Mouse (Mus musculus): ENCODE measurements around the gene Prkra. TPM values are rescaled to one million over a fixed set of nuclear protein-coding genes. Genes with fewer than 3 reads are reported as not detected.

The Prkra gene
- polyA plus RNA-seq, 1 experiment from 2014 or later: 20.3 TPM

GRCm38 (mm10) chr2:76659419-76659818 is 11.6 kb upstream of the Prkra start:
- Histone ChIP-seq H3K4me2 (replicated peaks; ENCODE audit: low read depth) (no peak overlapping the region), H3K4me1 (replicated peaks; ENCODE audit: control insufficient read depth, insufficient read depth, low read length) (no peaks in the 10 kb centered on the region), H3K36me3 (ENCODE audit: control insufficient read depth, insufficient read depth) (0 out of 2 replicates have a peak, but pooled peaks cover 1% of the 10 kb centered on the region), H3K9me3 (ENCODE audit: control insufficient read depth) (no peaks in the 10 kb centered on the region), H3K4me3 (ENCODE audit: low read depth, low read length) (no peak overlapping the region), H3K9ac (ENCODE audit: low read depth, low read length) (no peak overlapping the region), H3K27ac (ENCODE audit: low read depth, low read length) (no peak overlapping the region), H3K27me3 (replicated peaks; ENCODE audit: control insufficient read depth, insufficient read depth, low read length) (no peaks in the 10 kb centered on the region)
- 58% methylated on average over 6 of the region's 8 CpGs for WGBS
- no peak for ATAC-seq
- TF ChIP-seq CTCF (IDR thresholded peaks at IDR 0.05; ENCODE audit: low read depth): no peak

GRCm38 (mm10) chr2:76658551-76658950 is 10.7 kb upstream of the Prkra start:
- WGBS: 71% methylated on average over 13 of the region's 13 CpGs

GRCm38 (mm10) chr2:76655982-76656381 is 8.2 kb upstream of the Prkra start:
- Histone ChIP-seq H3K4me2 (replicated peaks; ENCODE audit: low read depth) (no peak overlapping the region), H3K9ac (ENCODE audit: low read depth, low read length) (no peak overlapping the region), H3K4me1 (replicated peaks; ENCODE audit: control insufficient read depth, insufficient read depth, low read length) (no peaks in the 10 kb centered on the region), H3K27me3 (replicated peaks; ENCODE audit: control insufficient read depth, insufficient read depth, low read length) (no peaks in the 10 kb centered on the region), H3K36me3 (ENCODE audit: control insufficient read depth, insufficient read depth) (no peaks in the 10 kb centered on the region), H3K9me3 (ENCODE audit: control insufficient read depth) (no peaks in the 10 kb centered on the region), H3K4me3 (ENCODE audit: low read depth, low read length) (no peak overlapping the region), H3K27ac (ENCODE audit: low read depth, low read length) (no peak overlapping the region)
- no peak for ATAC-seq
- TF ChIP-seq CTCF (IDR thresholded peaks at IDR 0.05; ENCODE audit: low read depth): peak; percentile 64
- 6% methylated on average over 1 of the region's 1 CpGs for WGBS

More at GRCm38 (mm10) chr2:76658551-76658950, 10.7 kb upstream of the Prkra start:
- H3K4me3 ChIP-seq (ENCODE audit: low read depth, low read length): no peak overlapping the region
- H3K27me3 ChIP-seq (replicated peaks; ENCODE audit: control insufficient read depth, insufficient read depth, low read length): no peaks in the 10 kb centered on the region
- H3K36me3 ChIP-seq (ENCODE audit: control insufficient read depth, insufficient read depth): no peaks in the 10 kb centered on the region
- ATAC-seq: no peak
- TF ChIP-seq CTCF (IDR thresholded peaks at IDR 0.05; ENCODE audit: low read depth): no peak
- H3K9ac ChIP-seq (ENCODE audit: low read depth, low read length): no peak overlapping the region
- H3K4me2 ChIP-seq (replicated peaks; ENCODE audit: low read depth): no peak overlapping the region
- H3K9me3 ChIP-seq (ENCODE audit: control insufficient read depth): no peaks in the 10 kb centered on the region
- H3K27ac ChIP-seq (ENCODE audit: low read depth, low read length): no peak overlapping the region
- no peaks in the 10 kb centered on the region for H3K4me1 ChIP-seq (replicated peaks; ENCODE audit: control insufficient read depth, insufficient read depth, low read length)

GRCm38 (mm10) chr2:76655444-76655843 is 7.6 kb upstream of the Prkra start:
- no peak for TF ChIP-seq CTCF (IDR thresholded peaks at IDR 0.05; ENCODE audit: low read depth)
- ATAC-seq: no peak
- no peak overlapping the region for H3K27ac ChIP-seq (ENCODE audit: low read depth, low read length)
- no peak overlapping the region for H3K4me3 ChIP-seq (ENCODE audit: low read depth, low read length)
- H3K4me1 ChIP-seq (replicated peaks; ENCODE audit: control insufficient read depth, insufficient read depth, low read length): no peaks in the 10 kb centered on the region
- H3K4me2 ChIP-seq (replicated peaks; ENCODE audit: low read depth): no peak overlapping the region
- WGBS: 73% methylated on average over 3 of the region's 3 CpGs
- H3K36me3 ChIP-seq (ENCODE audit: control insufficient read depth, insufficient read depth): no peaks in the 10 kb centered on the region
- H3K9ac ChIP-seq (ENCODE audit: low read depth, low read length): no peak overlapping the region
- H3K9me3 ChIP-seq (ENCODE audit: control insufficient read depth): no peaks in the 10 kb centered on the region
- no peaks in the 10 kb centered on the region for H3K27me3 ChIP-seq (replicated peaks; ENCODE audit: control insufficient read depth, insufficient read depth, low read length)

GRCm38 (mm10) chr2:76654646-76655045 is 6.8 kb upstream of the Prkra start:
- no peak for TF ChIP-seq CTCF (IDR thresholded peaks at IDR 0.05; ENCODE audit: low read depth)
- H3K9ac ChIP-seq (ENCODE audit: low read depth, low read length): no peak overlapping the region
- no peak overlapping the region for H3K4me3 ChIP-seq (ENCODE audit: low read depth, low read length)
- peak; percentile 60; the same call in 1 of the 2 replicates for ATAC-seq
- WGBS: 43% methylated on average over 5 of the region's 5 CpGs
- no peaks in the 10 kb centered on the region for H3K27me3 ChIP-seq (replicated peaks; ENCODE audit: control insufficient read depth, insufficient read depth, low read length)
- H3K27ac ChIP-seq (ENCODE audit: low read depth, low read length): no peak overlapping the region
- H3K36me3 ChIP-seq (ENCODE audit: control insufficient read depth, insufficient read depth): no peaks in the 10 kb centered on the region
- no peaks in the 10 kb centered on the region for H3K4me1 ChIP-seq (replicated peaks; ENCODE audit: control insufficient read depth, insufficient read depth, low read length)
- H3K9me3 ChIP-seq (ENCODE audit: control insufficient read depth): no peaks in the 10 kb centered on the region
- no peak overlapping the region for H3K4me2 ChIP-seq (replicated peaks; ENCODE audit: low read depth)

GRCm38 (mm10) chr2:76653070-76653469 is 5.3 kb upstream of the Prkra start:
- H3K27me3 ChIP-seq (replicated peaks; ENCODE audit: control insufficient read depth, insufficient read depth, low read length): no peaks in the 10 kb centered on the region
- no peak overlapping the region for H3K9ac ChIP-seq (ENCODE audit: low read depth, low read length)
- ATAC-seq: no peak
- H3K27ac ChIP-seq (ENCODE audit: low read depth, low read length): no peak overlapping the region
- H3K4me2 ChIP-seq (replicated peaks; ENCODE audit: low read depth): no peak overlapping the region
- H3K4me3 ChIP-seq (ENCODE audit: low read depth, low read length): no peak overlapping the region
- no peaks in the 10 kb centered on the region for H3K36me3 ChIP-seq (ENCODE audit: control insufficient read depth, insufficient read depth)
- H3K4me1 ChIP-seq (replicated peaks; ENCODE audit: control insufficient read depth, insufficient read depth, low read length): no peaks in the 10 kb centered on the region; the same call in 1 of the 2 replicates
- no peaks in the 10 kb centered on the region for H3K9me3 ChIP-seq (ENCODE audit: control insufficient read depth)
- 0 out of 2 replicates have a peak, but pooled peaks have one; percentile 21 for TF ChIP-seq CTCF (IDR thresholded peaks at IDR 0.05; ENCODE audit: low read depth)
- WGBS: 95% methylated on average over 4 of the region's 4 CpGs

GRCm38 (mm10) chr2:76648666-76649141 is 889 bp upstream of the Prkra start:
- H3K27me3 ChIP-seq (replicated peaks; ENCODE audit: control insufficient read depth, insufficient read depth, low read length): no peaks in the 10 kb centered on the region
- peak overlapping the region; percentile 80 for H3K4me3 ChIP-seq (ENCODE audit: low read depth, low read length)
- no peak for TF ChIP-seq CTCF (IDR thresholded peaks at IDR 0.05; ENCODE audit: low read depth)
- H3K36me3 ChIP-seq (ENCODE audit: control insufficient read depth, insufficient read depth): no peaks in the 10 kb centered on the region
- peak overlapping the region; percentile 58 for H3K9ac ChIP-seq (ENCODE audit: low read depth, low read length)
- ATAC-seq: no peak
- peak overlapping the region; percentile 77 for H3K27ac ChIP-seq (ENCODE audit: low read depth, low read length)
- peaks cover 3% of the 10 kb centered on the region for H3K4me1 ChIP-seq (replicated peaks; ENCODE audit: control insufficient read depth, insufficient read depth, low read length)
- peak overlapping the region; percentile 95 for H3K4me2 ChIP-seq (replicated peaks; ENCODE audit: low read depth)
- WGBS: 23% methylated on average over 13 of the region's 13 CpGs
- H3K9me3 ChIP-seq (ENCODE audit: control insufficient read depth): no peaks in the 10 kb centered on the region
